In genomic region chr4:59322056-59322455, GRCm38 (mm10) we compare ENCODE assay signal across 13 mouse cellular contexts.
"Had no signal": no experiment of that assay in that cellular context is flagged by ENCODE, and none has a peak within 500 bp of the region (broad histone marks: within the 10 kb centered on the region; RNA-seq: fewer than 3 reads in every experiment).

No protein-coding gene starts in this region.

- DNase-seq: kidney, adult 2 months; kidney, postnatal 14 days; left cerebral cortex, postnatal 4 days; lung, postnatal 10 days; lung, postnatal 4 days; right cerebral cortex, postnatal 4 days had no signal

- H3K4me2 ChIP-seq: intestine, embryonic 15.5 days; kidney, embryonic 15.5 days; limb, embryonic 13.5 days; lung, embryonic 14.5 days; midbrain, embryonic 12.5 days; neural tube, embryonic 13.5 days had no signal

- ATAC-seq: intestine, embryonic 15.5 days had no signal

- H3K27me3 ChIP-seq: intestine, embryonic 15.5 days; kidney, embryonic 15.5 days; limb, embryonic 13.5 days; midbrain, embryonic 12.5 days; neural tube, embryonic 13.5 days had no signal

- H3K9ac ChIP-seq: intestine, embryonic 15.5 days; kidney, embryonic 15.5 days; limb, embryonic 13.5 days; liver, embryonic 14.5 days; lung, embryonic 14.5 days; midbrain, embryonic 12.5 days; neural tube, embryonic 13.5 days had no signal

- H3K9me3 ChIP-seq: intestine, embryonic 15.5 days; kidney, embryonic 15.5 days; limb, embryonic 13.5 days; midbrain, embryonic 12.5 days; neural tube, embryonic 13.5 days had no signal

- H3K27ac ChIP-seq: intestine, embryonic 15.5 days; kidney, embryonic 15.5 days; limb, embryonic 13.5 days; liver, embryonic 14.5 days; midbrain, embryonic 12.5 days; neural tube, embryonic 13.5 days had no signal

- H3K36me3 ChIP-seq: intestine, embryonic 15.5 days; kidney, embryonic 15.5 days; limb, embryonic 13.5 days; midbrain, embryonic 12.5 days; neural tube, embryonic 13.5 days had no signal

- H3K4me3 ChIP-seq: intestine, embryonic 15.5 days; kidney, embryonic 15.5 days; limb, embryonic 13.5 days; midbrain, embryonic 12.5 days; neural tube, embryonic 13.5 days had no signal
